Mouse (Mus musculus) hematopoietic stem cell, adult 5-6 weeks (primary cell): Measurements from ENCODE around the gene Trp53tg5. TPM values are rescaled to one million over a fixed set of nuclear protein-coding genes. Genes with fewer than 3 reads are reported as not detected.

Experiments
- ATAC-seq, 2 experiments: fragments of 125-278 bp in 1 of 2; replicated peaks in 1 of 2; 2 replicates each; pipeline ENCODE4 v1.8.0; 2016 to 2017; ENCODE audit warnings: inconsistent platforms in 2 of 2, mild to moderate bottlenecking in 2 of 2, moderate number of reproducible peaks in 2 of 2, low read depth in 1 of 2, moderate TSS enrichment in 1 of 2; ENCODE audit not compliant: low FRiP score in 2 of 2, poor library complexity in 2 of 2, severe bottlenecking in 2 of 2, insufficient read depth in 1 of 2, low TSS enrichment in 1 of 2
- total RNA-seq: library from RNA; stranded (forward); fragments of 172-1452, 232-1000 nt; gene quantifications from 2 replicates; pipeline ENCODE4 v1.2.3, GENCODE M21; 2017

Trp53tg5 gene
- total RNA-seq: not detected in 2 replicates

DNA sequence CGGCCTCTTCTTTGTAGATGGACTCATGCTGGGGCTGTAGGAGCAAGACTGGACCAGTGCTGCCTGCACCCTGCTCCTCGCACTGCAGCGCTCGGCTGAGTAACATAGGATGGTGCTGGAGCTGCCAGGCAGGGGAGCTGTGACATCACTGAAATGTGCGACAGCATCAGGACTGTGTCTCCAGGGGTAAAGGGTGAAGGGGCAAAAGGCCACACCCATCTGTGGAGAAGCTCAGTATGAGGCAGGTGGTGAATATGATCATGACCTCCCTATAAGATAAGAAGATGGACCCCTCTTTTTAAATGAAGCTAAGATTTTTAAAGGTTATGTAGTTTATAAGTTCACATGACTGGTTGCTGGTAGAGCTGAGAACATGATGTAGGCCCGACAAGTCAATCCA, at the start of gene Trp53tg5:
Trp53tg5 (minus strand) TSS at position 101 of the 400 bp plus-strand sequence.
- ATAC-seq: no peak

DNA sequence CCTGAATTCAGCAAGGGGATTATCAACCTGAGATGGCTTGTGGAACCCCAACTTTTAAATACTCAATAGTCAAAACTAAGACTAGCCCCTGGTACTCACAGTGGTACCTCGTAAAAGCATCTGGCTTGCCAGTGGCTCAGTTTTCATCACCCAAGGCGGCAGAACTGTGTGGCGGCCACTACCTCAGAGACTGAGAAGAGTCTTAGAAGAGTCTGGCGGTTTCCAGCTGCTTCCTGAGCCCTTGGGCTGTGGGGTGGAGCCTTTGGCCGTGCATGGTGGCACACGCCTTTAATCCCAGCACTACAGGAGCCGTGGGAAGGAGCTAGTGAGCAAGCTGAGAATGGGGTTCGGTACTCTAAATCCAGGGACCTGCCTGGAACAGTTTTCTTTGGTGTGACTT, 48.8 kb upstream of the Trp53tg5 start:
- ATAC-seq: peak; percentile 23 to 36; a peak in 3 of 4 replicates

DNA sequence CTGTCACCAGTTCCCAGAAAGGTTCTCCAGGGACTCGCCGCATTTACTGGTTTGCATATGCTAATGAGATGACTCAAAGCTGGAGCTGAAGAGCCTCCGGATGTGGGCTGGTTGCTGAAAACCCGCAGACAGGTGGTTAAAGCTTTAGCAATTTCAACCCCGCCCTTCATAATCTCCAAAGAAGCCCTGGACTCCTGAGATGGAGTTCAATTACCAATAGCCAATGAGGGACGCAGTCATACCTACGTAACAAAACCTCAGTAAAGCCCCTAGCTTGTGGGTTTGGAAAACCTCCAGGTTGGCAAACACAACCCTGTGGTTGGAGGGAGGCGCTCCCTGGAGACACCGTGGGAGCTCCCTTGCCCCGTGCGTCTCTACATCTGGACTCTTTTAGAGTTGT, 48.3 kb upstream of the Trp53tg5 start:
- peak; percentile 86 to 89 for ATAC-seq

DNA sequence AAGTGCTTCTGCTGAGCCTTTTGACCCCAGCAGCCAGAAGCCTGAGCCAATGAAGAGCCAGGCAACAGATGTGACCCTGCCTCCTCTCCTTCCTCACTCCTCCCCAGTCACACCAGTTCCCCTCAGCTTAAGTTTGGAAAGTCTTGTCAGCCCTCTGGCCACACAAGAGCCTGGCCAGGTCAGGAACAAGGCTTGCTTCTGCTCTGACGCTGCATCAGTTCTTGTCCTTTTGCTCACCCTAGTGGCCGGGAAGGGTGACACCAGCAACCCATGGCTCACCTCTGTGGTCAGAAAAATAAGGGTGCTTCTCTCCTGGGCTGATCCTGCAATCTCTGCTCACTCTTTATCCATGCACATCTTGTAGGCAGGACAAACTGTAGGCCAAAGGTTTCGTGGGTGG, 47.3 kb upstream of the Trp53tg5 start:
- peak; percentile 64 to 74 for ATAC-seq

DNA sequence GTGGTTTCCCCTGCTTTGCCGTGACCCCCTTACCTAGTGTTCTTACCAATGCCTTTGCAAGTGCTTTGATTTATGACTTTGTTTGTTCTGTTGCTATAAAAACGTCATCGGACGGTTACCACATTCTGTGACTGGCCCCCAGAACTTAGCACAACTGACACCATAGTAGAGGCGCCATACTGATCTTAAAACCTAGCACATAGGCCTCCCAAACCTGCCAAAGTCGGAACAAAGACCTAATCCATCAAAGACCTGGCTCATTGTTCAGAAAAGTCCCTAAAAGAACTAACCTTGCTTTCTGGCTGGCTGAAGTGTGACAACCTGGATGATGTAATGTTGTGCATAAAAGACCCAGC, 45.6 kb upstream of the Trp53tg5 start:
- no peak for ATAC-seq

DNA sequence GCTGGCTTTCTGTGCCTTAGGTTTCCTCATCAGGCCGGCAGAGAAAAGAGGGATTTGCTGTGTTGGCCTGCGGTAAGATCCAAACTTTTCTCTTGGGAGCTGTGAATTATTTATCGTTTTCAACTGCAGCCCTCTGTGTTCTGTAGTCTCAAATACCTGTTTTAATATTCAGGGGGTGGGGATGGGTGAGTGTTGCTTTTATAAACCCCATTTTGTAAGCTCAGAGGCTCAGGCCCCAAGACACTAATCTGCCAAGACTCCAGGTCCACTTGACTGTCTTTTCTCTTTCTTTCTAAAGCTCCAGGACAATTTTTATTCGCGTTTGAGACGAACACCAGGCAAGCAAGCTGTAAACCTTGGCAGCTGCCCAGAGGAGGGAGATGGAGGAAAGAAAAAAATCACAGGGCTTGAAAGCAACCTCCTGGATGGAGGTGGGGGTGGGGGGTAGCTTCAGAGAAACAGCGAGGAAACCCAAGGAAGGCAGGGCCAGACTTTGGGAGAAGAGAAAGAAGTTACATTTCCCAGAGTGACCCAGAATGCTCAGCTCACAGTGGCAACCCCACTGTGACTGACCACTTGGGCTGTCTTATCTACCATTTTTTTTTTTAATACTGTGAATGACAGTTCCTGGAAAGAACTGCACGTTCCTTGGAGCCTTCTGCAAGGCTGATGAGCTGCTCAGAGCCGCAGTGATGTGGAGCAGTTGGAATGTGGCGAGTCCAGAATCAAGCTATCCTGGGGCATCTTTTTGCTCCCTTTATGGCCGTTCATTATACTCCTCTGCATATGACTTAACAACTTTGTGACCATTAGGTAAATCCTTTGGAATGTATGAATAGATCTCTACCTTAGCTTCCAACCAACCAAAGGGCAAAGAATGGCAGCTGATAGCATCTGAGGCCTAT, 45.0 kb upstream of the Trp53tg5 start:
- ATAC-seq: no peak

DNA sequence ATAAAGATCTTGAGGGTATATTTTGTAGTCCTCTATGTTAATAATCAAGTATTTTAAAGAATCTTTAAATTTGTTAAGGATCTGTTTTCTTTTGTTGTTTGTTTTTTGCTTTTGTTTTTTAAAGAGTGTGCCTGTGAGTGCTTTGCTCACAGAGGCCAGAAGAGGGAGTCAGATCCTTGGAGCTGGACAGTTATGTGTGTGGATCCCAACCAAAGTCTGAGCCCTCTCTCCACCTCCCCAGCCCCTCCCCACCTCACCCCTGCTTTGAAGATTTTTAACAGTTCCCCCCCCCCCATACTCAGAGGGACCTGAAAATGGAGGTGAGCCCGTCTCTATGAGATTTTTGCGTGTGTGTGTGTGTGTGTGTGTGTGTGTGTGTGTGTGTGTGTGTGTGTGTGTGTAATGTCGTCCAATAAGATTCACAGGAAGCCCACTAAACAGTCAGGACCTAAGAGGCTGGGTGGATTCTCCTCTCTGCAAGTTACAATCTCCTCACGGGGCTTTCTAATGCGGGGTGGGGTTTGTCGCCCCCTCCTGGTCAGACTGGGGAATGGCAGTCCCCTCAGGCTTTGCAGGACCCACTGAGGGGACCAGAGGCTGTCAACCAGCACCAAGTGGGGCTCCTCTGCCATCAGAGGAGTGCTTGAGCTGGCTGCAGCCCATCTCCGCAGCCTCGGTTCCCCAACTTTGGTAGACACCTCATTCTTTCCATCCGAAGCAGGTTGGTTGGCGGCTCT, 44.1 kb upstream of the Trp53tg5 start:
- 0 out of 4 replicates have a peak, but pooled peaks of 1 of the 2 experiments have one; percentile 39 for ATAC-seq

DNA sequence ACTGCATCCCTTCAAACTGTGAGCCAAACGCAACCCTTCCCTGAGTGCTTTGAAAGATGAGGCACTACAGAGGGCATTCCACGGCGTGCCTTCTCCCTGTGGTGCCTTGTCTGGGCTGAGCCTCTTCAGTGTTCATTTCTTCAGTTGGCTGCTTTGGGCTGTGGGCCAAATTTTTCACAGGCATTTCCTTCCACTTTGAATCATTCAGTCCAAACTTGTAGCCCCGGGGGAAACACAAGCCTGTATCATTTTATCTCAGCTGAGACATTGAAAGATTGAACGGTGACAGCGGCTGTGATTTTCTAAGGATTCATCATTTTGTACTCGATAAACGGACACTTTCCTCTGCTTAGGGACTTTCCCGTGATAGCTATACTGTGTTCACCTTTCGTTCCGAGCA, 43.1 kb upstream of the Trp53tg5 start:
- no peak for ATAC-seq

DNA sequence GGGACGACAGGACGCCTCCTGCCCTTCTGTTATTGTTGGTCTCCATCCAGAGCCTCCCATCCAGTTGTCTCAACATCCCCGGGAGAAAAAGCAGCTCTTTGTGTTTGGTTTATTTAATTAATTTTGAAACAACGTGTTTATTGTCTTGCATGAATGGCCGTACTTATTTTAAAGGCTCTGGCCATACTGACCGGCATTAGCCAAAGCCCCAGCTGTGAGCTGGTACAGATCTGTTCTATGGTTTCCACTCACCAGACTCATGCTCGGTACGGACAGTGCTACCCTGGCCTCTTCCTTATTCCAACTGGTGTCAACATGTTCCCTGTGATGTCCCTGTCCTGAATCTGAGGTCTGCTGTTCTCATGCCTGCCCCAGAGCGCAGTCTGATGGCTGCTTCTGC, 42.4 kb upstream of the Trp53tg5 start:
- ATAC-seq: no peak

DNA sequence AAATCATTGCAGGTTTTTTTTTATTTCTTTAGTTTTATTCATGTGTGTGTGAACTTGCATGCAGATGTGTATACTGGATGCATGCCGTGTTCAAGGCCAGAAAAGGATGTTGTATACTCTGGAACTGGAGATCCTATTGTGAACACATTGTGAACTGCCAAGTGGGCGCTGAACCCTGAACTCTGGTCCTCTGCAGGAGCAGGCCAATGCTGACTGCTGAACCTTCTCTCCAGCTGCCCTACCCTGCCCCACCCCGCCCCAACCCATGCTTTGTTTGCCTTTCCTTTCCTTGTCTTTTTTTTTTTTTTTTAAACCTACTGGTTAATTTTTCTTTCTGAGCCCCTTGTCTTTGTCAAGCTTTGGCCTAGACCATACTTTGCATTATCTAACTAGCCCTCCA, 41.4 kb upstream of the Trp53tg5 start:
- ATAC-seq: no peak

DNA sequence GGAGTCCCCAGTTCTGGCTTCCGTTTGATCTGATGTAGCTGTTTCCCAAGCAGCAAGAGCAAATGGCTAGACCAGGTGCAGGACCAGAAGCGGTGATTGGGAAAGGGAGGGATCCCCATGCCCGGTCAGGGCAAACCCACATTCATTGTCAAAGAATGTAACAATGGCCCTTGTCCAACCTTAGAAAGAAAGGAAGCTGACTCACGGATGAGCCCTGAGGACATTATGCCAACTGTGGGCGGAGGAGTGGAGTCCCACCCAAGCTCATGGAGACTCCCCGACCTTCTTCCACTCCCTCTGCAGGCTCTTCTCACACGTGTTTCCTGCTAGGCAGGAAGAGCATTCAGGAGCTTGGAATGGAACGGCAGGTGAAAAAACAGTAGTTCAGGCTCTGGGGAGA, 39.9 kb upstream of the Trp53tg5 start:
- no peak for ATAC-seq

DNA sequence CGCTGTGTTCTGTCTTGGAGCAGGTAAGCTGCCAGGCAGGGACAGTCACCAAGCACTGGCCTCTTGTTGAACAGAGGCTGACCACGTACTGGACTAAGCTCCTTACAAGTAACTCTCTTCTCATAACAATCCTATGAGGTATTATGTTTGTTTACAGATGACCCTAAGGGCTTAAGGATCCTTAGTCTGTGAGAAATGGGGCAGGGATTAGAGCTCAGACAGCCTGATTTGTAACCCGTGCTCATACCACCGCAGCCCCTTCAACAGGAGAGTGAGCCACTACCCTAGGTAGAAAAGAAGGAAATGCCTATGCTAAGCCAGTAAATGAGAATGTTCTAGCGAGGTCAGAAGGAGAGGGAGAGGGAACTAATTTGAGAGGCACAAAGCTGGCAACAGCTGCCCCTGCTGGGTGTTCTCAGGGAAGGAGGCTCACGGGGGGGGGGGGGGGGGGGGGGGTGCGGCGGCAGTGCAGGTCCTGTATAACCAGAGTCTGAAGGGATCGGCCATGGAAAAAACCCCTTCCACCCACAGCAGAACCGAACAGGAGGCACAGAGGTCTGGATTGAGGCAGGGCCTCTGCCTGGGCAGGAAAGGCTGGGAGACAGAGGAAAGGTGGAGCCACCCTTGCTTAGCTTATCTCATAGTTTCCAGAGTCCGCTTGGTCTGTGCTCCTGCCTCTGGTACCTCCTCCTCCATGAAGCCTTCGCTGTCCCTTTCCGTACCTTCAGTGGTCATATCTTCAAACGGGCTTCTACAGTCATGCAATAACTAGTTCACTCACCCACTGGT, 38.8 kb upstream of the Trp53tg5 start:
- ATAC-seq: no peak

DNA sequence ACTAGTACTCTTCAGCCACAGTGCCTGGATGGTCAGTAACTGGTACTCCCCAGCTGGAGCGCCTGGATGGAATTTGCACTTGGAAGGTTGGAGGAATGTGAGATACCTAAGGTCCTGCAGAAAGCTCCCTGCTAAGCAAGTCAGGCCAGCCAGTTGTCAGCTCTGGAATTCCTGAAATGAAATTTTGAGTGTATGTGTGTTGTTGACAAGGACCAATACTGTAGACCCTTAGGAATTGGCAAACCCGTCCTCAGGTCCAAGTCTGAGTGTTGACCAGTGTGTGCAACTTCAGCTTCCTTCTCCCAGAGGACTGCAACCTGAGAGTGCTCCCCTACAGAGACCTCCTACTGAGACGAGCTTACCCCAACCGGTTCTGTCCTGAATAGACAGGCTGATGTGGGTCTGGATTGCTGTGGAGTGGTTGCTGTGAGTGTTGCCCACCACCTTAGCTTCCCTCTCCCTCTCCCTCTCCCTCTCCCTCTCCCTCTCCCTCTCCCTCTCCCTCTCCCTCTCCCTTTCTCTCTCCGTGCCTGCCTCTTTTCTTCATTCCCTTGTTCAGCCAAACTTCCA, 37.2 kb upstream of the Trp53tg5 start:
- no peak for ATAC-seq

DNA sequence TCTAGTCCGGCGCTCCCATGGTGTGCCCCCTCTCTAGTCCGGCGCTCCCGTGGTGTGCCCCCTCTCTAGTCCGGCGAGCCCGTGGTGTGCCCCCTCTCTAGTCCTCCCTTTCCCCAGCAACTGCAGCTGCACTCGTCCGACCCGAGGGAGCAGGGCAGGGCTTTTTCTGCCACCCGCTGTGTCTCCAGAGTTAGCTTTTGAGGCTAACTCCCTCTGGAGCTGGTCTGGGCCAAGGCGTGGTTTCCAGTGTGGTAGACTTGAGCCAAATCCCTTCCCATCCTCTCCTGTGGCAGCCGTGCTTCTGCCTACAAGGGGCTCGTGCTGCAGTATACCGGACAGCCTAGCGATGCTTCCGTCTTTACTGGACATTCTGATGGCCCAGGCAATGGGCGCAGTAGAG, 34.3 kb upstream of the Trp53tg5 start:
- ATAC-seq: no peak

DNA sequence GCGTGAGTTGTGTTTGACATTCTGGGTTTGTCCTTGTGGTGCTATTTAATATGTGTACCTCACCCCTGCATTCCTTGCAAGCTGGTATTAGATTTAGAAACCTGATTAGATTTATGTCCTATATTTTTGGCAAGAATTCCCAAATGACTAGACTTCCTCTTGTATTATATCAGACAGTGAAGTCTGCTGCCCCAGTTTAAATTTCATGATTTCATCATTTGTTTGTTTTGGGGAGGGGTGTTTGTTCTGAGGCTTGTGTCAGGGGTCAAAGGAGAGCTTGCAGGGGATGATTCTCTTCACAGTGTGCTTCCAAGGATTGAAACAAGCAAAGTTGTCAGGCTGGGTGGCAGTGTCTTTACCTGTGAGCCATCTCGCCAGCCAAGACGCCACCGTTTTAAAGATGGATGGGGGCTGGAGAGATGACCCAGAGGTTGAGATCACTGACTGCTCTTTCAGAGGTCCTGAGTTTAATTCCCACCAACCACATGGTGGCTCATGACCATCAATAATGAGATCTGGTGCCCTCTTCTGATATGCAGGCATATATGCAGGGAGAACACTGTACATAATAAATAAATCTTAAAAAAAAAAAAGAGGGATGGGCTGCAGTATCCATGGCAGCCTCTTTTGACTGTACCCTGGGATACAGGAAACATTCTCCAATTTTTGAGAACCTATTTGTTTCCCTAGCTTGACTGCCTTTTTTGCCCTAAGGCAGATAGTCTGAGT, 32.3 kb upstream of the Trp53tg5 start:
- ATAC-seq: no peak

DNA sequence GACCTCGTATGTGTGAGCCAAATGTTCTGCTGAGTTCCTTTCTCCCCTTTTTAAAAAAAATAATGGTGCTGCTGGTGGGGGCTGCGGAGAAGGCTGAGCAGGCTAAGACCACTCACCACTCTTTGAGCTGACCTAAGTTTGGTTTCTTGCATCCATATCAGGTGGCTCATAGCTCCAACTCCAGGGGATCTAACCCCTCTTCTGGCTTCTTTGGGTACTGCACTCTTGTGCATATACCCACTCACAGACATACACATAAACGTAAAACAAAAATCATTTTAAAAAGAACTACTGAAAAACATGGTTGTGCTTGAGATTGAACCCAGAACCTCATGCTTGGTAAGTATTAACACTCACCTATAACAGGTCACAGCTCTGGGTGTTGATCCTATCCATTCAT, 31.4 kb upstream of the Trp53tg5 start:
- no peak for ATAC-seq

DNA sequence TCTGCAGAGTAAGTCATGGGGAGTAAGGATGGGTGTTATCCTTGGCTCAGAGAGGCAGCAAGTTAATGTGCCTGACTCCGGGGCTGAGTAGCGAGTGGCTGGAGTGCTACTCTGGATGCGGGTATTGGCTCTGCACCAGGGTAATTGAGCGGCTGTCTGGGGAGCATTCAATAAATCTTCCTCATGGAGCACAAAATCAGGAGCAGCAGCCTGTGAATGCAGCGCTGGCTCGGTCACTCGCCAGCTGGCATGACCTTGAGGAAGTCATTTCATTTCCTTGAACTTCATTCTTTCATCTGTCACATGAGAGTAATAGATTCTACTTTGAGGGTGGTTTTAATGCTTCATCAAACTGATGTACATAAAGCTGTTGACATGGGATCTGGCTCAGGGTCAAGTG, 27.0 kb upstream of the Trp53tg5 start:
- no peak for ATAC-seq
